Mouse (Mus musculus): Measurements from ENCODE around the gene Ern1.
"Not testable (repeated sequence)": the region's sequence is repeated elsewhere in the genome, so short reads cannot be mapped to it uniquely, and the experiment has no call there.

Gene Ern1

DNA sequence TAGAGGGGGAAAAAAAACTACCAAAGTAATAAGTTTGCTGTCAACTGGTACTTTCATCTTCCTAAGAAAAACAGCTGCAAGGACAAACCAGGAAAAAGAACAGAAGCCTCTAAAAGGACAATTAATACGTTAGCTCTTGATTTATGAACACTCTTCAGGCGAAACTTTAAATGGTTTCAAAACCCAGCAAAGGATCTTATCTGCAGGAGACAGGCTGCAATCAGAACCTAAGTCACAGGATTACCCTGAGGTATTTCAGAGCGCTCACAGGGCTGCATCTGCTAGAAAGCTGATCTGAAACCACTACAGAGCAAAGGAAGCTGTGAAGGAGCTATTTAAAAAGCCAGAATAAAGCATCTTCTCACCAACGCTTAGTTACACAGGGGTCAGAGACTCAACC, 6.0 kb downstream of the Ern1 start:
- DNase-seq (ENCODE audit: low read depth, low spot score): no peak

DNA sequence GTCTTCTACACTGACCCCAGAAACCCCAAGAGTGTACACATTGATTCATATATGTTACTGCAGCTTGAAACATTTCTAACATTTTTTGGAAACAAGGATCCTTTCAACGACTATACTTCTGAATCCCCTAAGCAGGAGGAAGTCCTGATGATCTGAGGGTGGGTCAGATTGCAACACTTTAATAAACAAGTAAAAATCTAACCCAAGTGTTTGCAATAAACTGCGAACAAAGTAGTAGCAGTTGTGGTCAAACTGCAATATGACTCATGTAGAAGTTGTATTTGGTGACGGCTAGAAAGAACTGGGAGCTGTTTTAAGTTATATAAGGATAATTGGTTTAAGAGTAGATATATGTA, 7.1 kb downstream of the Ern1 start:
- no peak for DNase-seq (ENCODE audit: low read depth, low spot score)

DNA sequence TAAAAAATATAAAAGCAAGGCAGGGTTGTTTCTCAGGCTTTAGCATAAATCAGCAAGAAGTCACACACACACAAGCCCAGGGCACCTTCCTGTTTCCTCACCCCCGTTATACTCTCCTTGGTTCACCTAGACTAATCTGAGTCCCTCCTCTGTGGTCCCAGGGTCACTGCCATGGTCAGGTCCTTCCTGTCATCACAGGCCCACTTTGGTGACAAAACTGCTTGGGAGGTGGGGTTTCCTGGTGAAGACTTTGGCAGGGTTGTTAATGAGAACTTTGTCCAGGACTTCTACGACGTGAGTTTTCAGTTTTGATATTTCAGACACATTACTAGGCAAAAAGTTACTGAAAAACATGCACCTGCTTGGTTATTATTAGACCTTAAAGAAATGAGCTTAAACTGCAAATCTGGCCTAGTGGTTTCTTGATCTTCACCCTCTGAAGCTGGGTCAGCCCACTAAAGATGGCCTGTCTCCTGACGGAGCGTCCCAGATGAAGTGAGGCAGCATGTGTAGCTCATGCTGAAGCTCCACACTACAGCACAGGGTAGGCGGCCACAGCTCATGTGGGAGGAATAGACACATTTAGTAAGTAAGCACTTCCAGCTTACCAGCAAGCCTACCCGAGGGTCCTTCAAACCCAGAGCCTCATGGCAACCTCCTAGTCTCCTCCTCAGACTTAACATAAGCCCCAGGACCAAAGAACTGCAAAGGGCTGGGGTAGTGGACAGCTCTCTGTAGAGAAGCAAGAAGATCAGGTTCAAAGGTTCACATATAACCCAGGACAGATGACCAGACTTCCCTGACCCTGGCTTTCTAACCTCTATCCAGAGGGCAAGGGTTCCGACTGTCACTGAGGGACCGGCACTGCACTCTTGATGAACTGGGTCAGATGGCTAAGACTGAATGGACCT, 7.8 kb downstream of the Ern1 start:
- DNase-seq (ENCODE audit: low read depth, low spot score): no peak

DNA sequence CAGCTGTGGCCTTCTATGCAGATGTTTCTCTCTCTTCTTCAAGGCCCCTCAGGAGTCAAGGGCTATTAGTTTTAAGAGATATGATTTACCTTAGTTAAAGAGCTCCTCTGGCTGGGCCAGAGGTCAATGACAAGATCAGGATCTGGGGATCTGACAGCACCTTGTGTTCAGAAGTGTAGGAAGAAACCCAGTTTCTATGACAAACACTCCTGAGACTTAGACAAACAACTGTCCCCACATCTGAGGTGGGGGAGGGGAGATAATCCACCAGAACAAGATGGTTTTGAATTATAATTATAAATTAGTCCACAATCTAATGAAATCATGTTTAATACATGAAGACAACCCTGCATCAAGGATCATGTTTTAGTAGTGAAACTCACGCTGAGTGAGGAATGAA, 8.9 kb downstream of the Ern1 start:
- no peak for DNase-seq (ENCODE audit: low read depth, low spot score)

DNA sequence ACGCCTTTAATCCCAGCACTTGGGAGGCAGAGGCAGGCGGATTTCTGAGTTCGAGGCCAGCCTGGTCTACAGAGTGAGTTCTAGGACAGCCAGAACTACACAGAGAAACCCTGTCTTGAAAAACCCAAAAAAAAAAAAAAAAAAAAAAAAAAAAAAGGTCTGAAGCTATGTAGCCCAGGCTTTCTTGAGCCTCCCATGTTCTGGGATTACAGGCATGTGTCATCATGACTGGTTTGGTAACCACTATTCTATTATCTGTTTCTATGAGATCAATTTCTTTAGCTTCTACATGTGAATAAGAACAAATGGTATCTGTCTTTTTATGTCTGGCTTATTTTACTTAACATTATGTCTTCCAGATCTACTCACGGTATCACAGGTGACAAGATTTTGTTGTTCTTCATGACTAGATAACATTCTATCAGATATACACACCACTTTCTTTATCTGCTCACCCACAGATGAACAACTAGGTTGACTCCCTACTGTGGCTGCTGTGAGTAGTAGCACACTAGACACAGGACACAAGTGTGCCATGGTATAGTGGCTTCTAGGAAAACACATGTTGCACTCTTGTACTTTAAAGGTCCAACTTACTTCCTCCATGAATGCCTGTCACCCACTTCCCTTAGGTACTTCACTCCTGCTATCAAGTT, 10.0 kb downstream of the Ern1 start:
- no peak for DNase-seq (ENCODE audit: low read depth, low spot score)

DNA sequence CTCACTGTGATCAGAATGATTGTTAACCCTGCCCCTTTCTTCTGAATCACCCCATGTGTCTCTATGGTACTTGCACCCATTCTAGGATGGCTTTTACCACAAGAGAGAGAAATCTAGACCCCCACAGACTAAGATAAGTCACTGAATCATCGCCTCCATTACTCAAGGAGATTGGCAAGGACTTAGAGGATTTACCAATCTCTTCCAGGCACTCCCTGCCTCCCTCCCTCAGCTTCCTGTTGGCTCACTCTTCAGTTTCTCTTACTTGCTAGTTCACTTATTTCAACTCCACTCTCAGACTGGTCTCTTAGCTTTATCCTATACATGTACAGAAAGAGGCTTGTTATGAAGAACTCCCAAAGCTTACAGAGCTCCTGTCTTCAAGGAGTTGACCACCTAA, 12.3 kb downstream of the Ern1 start:
- DNase-seq (ENCODE audit: low read depth, low spot score): no peak

DNA sequence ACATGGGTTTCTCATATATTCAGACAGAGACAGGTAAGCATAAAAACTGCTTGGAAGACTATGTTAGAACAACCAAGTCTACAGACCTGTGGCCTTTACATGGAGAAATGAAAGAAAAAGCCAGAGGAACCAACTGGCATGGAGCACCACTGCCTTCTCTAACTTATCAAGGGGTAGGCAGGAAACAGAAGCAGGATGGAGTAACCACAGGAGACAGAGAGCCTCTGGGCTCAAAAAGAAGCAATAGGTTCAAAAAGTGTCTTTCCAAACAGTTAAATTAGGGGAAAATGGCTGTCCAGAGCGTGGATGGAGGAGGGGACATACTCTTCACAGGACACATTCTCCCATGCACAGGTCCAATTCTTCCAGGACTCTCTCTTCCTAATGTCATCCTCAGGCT, 16.0 kb downstream of the Ern1 start:
- no peak for DNase-seq (ENCODE audit: low read depth, low spot score)

DNA sequence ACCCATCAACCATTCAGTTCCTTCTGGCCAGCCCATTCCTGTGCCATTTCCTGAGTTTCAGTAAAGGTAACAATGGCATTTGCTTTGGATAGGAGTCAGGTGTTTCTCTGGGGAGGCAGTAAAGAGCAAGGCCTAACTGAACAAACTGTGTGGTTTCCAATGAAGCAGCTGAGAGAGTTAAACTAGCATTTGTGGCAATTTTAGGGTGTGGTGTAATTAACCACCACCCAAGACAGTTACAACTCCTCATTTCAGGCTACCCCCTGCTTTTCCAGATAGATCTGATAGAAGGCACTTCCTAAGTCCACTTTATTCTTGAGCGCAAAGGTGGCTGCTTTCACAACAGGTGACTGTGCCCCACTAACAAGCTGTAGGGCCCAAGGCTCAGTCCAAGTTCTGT, 19.1 kb downstream of the Ern1 start:
- no peak for DNase-seq (ENCODE audit: low read depth, low spot score)

DNA sequence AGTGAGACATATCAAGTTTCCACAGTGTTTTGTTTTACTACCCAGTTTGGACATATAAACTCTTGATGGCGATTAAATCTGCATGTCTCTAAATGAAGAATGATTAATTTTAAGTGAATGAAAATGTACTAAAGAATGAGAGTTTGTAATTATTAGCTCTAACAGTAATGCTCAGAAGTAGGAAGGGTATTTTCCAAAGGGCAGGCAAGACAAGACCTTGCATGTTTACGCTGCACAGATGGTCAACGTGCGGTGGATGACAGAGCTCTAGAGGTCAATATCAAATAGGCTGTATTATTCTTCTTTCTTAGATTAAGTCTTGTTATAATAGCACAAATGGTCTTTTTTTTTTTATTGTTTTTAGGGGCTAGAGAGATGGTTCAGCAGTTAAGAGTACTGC, 21.7 kb downstream of the Ern1 start:
- DNase-seq (ENCODE audit: low read depth, low spot score): no peak

DNA sequence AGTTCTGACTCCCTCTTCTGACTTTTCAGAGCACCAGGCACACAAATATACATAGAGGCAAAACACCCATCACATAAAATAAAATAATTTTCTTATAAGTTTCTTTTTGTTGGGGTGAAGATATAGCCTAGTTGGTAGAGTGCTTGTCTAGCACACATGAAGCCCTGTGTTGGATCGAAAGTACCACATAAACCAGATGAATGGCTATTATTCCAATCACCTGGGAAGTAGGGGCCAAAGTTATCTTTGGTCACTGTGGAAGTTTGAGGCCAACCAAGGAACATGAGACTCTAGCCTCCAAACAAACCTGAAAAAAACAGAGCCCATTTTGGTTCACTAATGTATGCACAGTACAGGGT, 22.1 kb downstream of the Ern1 start:
- DNase-seq (ENCODE audit: low read depth, low spot score): no peak

DNA sequence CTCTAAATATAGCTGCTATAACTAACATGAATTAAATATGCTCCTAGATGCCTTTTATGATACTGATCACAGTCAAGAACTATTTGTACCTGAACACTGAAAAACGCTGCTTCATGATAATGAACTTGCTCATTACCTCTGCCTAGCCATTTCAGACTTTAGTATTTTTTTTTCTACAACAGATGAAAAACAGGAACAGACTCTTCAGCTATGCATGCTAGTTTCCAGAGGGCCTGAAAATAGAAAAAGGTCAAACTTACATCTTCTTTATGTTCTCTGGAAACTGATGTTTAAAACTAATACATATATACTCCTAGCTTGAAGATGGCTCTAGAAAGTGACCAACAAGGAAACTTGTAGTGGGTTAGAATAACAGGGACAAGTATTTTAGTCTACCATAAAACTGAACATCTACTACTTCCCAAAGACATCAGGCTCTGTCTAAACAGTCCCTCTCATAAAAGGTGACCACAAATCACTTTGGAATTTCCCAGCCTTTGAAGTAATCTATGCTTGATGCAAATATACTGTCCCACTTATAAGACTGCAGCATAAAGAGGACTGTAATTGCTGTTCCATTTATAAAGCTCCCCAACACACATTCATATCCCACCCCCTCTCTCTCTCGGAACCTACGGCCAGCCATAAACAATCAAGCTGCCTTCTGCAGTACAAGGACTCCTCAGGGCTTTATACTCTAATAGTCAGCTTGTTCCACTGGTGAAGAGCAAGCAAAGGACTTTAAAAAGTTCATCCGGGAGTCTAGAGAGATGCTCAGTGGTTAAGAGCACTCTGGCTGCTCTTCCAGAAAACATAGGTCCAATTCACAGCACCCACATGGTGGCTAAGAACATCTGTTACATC, 22.7 kb downstream of the Ern1 start:
- no peak for DNase-seq (ENCODE audit: low read depth, low spot score)

DNA sequence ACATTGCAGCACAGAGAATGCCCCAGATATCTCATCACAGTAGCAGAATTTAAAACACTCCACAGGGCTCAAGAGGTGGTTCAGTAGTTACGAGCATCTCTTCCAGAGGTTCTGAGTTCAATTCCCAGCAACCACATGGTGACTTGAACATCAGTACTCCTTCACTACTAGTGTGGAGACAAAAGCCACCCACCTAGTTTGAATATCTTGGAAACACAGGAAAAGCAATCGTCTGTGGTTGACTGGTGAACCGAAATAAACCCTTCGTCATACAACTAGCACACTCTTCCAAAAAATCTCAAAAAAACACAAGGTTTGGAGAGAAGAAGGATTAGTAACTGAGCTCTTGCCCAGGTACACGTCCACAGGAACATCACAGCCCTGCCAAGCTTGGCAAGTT, 23.8 kb downstream of the Ern1 start:
- peak; percentile 39 for DNase-seq (ENCODE audit: low read depth, low spot score)

DNA sequence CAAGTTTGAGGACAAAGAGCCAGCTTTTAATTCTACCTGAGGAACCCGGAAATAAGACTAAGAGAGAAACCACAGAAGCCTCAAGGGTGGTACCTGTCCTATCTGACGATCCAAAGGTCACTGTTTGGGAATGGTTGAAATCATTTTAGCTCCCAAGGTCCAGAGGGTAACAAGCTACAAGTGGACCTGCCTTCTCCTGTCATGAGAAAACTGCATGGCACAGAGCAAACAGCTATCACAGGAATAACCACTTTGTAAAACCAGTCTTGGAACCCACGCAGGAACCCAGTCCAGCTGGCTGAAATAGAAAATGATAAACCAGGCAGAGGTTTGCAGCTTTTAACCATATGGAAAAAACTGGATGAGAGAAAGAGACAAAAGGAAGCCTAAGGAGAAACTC, 25.3 kb downstream of the Ern1 start:
- peak; percentile 49 for DNase-seq (ENCODE audit: low read depth, low spot score)

DNA sequence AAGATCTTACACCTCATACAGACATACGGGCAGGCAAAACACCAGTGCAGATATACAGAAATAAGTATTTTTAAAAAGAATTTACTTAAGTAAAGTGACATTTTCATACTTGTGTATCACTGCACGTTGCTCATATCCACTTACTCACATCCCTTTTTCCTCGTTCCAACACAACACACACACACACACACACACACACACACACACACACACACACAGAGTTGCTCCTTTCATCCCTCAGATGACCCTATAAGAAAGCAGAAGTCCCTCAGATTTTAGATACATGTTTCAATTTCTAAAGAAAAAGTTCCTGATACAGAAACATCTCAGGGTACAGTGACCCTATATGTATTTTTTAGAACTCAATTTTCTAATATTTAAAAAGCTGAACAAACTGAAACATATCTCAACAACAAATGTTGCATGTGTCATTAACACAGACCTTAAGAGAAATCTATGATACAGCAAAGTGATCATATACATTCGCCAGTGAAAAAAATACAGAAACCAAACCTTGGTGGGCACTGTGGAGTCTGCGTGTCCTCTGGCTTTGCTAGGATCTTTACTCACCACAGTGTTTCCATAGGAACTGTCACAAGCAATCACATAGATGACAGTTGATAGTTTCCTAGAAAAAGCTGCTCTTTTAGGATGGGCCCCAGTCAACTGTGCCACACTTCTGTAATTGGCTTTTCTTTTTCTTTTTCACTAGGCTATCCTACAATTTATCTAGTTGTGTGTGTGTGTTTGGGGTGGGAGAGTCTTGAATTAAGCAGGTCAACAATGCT, 26.3 kb downstream of the Ern1 start:
- DNase-seq (ENCODE audit: low read depth, low spot score): no peak

DNA sequence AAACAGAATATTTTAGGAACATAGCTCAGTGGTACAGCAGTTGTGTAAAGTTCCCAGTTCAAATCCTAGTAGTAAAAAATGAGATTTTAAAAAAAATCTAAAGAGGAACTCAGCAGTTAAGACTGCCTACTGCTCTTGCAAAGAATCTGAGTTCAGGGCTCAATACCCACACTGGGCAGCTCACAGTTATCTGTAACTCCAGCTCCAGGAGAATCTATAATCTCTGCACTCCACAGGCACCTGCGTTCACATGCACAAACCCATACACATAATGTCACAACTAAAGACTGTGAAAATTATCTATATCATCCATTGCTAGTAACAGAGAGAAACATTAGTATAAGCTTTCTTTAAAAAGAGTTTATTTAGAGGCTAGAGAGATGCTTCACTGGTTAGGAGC, 27.0 kb downstream of the Ern1 start:
- DNase-seq (ENCODE audit: low read depth, low spot score): no peak

DNA sequence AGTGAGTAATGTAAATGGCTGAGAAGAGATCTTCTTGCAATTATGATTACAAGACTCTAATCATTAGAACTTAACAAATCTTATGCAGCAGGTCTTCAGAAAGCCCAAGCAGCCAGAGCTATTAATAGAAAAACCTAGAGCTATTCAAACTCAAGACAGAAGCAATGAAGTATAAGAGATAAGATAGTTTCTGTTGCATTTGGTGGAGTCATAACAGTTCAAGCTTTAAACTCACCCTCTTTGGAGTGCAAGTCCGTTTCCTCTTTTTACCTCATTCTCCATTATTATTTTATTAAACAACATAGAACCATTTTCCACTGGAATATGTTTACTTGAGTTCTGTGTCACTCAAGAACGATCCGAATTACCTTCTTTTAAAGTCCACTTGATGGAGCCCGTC, 29.1 kb downstream of the Ern1 start:
- no peak for DNase-seq (ENCODE audit: low read depth, low spot score)

DNA sequence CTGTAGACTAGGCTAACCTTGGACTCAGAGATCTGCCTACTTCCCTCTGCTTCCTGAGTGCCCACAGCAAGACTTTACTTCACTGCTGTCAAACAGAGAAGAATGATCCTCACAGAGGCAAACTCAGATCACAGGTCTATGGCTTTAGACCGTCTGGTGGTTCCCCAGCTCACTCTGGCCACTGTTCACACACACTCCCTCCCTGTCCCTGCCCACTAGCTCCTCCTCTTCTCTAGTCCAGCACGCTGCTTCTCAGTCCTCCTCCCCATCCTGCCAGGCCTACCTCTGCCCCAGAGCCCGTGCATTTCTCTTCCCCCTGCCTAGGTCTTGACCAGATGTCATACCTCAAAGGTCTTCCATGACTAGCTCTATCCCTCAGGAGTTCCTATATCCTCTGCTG, 44.0 kb downstream of the Ern1 start:
- DNase-seq (ENCODE audit: low read depth, low spot score): no peak

DNA sequence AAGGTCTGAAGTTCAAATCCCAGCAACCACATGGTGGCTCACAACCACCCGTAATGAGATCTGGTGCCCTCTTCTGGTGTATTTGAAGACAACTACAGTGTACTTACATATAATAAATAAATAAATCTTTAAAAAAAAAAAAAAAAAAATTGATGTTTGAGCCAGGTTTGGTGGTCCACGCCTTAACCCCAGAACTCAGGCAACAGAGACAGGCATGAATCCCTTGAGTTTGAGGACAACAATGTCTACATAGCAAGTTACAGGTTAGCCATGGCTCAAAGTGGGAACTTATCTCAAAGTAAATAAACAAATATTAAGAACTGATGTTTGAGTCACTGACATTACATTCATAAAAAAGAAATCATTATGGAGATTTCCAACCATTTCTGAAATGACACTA, 45.1 kb downstream of the Ern1 start:
- not testable (repeated sequence) for DNase-seq (ENCODE audit: low read depth, low spot score)

DNA sequence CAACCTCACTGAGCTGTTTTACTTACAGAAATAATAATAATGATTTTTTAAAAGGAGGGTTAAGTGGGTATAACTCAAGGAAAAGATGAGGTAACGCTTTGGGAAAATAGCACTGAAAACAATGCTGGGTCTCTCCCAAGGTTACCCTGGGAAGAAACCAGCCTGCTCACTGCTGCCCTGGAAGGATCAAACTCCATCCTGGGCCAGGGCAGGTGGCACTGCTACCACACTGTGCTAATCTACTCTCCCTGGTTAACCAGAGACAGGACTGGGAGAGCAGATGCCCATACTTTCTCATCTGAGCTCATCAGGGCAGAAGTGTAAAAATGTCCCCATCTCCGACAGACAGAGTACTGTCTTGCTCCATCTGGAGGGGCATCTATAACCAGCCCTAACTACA, 47.3 kb downstream of the Ern1 start:
- no peak for DNase-seq (ENCODE audit: low read depth, low spot score)

DNA sequence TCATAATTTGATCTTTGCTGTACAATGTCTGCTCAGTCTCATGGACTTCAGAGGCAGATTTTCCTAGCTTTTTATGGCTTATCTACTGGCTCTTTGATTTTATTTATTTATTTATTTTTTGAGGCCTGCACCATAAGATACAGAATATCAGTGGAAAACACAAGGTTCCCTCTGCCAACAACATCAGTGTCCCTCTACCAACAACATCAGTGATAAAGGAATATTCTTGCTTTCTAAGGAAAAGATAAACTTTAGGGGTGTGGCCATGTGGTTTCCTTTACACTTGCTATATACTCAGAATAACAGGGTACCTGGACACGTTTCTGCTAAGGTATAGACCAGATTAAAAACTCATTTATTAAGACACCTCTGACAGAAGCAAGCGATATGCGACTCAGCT, 48.3 kb downstream of the Ern1 start:
- DNase-seq (ENCODE audit: low read depth, low spot score): no peak

DNA sequence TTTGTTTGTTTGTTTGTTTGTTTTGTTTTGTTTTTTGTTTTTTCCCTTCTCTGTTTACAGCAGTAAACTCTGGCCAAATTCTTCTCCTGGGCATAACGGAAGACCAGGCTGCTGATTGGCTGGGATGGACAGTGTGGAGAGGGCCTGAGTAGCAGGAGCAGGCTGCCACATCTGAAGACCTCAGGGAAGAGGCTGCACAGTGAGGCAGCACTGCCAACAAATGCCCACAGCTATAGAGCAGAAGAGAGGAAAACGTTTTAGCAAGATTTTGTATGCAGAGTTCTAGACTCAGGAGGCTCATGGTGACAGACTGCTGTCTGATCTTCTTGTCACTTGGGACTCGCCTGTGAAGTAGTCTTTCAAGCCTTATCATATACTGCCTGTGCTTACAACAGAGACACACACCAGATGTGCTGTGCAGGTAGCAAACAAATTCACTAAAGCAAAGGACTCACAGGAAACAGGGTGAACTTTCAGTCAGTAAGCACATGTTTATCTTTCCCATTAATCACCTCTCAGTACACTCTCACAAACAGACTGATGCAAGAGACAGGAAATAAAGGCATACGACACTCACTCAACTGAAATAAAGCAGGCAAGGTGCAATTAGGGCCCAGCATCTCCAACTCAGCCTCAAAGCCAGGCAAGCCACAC, 49.0 kb downstream of the Ern1 start:
- no peak for DNase-seq (ENCODE audit: low read depth, low spot score)
